Mouse (Mus musculus): ENCODE results near the gene Noc2l. TPM values are rescaled to one million over a fixed set of nuclear protein-coding genes. Genes with fewer than 3 reads are reported as not detected.

The Noc2l gene
- 10 to 100 TPM; 22.1 to 24.5 (median 22.8) TPM for total RNA-seq (2022)

- DNase-seq (ENCODE audit: low spot score) = peak; percentile 86
These were observed at the start of gene Noc2l for GRCm38 (mm10) chr4:156235808-156236533. Gene Noc2l (plus strand): TSS chr4:156236010.

- DNase-seq (ENCODE audit: low spot score) = no peak
These were observed 47.5 kb upstream of the Noc2l start for GRCm38 (mm10) chr4:156188162-156188810.

GRCm38 (mm10) chr4:156188811-156189323 lies 46.9 kb upstream of the Noc2l start:
- DNase-seq (ENCODE audit: low spot score) = no peak

- DNase-seq (ENCODE audit: low spot score) = no peak
These were observed 43.2 kb upstream of the Noc2l start for GRCm38 (mm10) chr4:156192421-156193199.

- DNase-seq (ENCODE audit: low spot score) = no peak
These were observed 42.6 kb upstream of the Noc2l start for GRCm38 (mm10) chr4:156193200-156193590.

GRCm38 (mm10) chr4:156193906-156194305 lies 41.9 kb upstream of the Noc2l start:
- DNase-seq (ENCODE audit: low spot score) = no peak

GRCm38 (mm10) chr4:156194346-156194745 lies 41.5 kb upstream of the Noc2l start:
- no peak for DNase-seq (ENCODE audit: low spot score)

- no peak for DNase-seq (ENCODE audit: low spot score)
These were observed 39.6 kb upstream of the Noc2l start for GRCm38 (mm10) chr4:156195927-156196870.

- DNase-seq (ENCODE audit: low spot score) = no peak
These were observed 38.5 kb upstream of the Noc2l start, which contains the start of gene Agrn for GRCm38 (mm10) chr4:156197131-156197828. Gene Agrn (minus strand): TSS chr4:156197488.

GRCm38 (mm10) chr4:156197829-156198205 lies 38.0 kb upstream of the Noc2l start:
- DNase-seq (ENCODE audit: low spot score) = peak; percentile 86

- peak; percentile 58 for DNase-seq (ENCODE audit: low spot score)
These were observed 35.0 kb upstream of the Noc2l start, which contains the start of gene Isg15 for GRCm38 (mm10) chr4:156200623-156201475. Gene Isg15 (minus strand): TSS chr4:156200818.

GRCm38 (mm10) chr4:156202462-156202893 lies 33.3 kb upstream of the Noc2l start:
- DNase-seq (ENCODE audit: low spot score) = no peak

GRCm38 (mm10) chr4:156203001-156203412 lies 32.8 kb upstream of the Noc2l start, which contains the start of gene AW011738:
Gene AW011738 (plus strand): TSS chr4:156203304.
- DNase-seq (ENCODE audit: low spot score) = peak; percentile 79

- no peak for DNase-seq (ENCODE audit: low spot score)
These were observed 32.2 kb upstream of the Noc2l start for GRCm38 (mm10) chr4:156203413-156204131.

GRCm38 (mm10) chr4:156208872-156209271 lies 26.9 kb upstream of the Noc2l start:
- no peak for DNase-seq (ENCODE audit: low spot score)

GRCm38 (mm10) chr4:156209963-156210635 lies 25.7 kb upstream of the Noc2l start:
- no peak for DNase-seq (ENCODE audit: low spot score)

GRCm38 (mm10) chr4:156213134-156213533 lies 22.7 kb upstream of the Noc2l start:
- DNase-seq (ENCODE audit: low spot score) = no peak

- DNase-seq (ENCODE audit: low spot score) = peak; percentile 80
These were observed 20.2 kb upstream of the Noc2l start, which contains the start of gene Perm1 for GRCm38 (mm10) chr4:156215649-156216048. Gene Perm1 (plus strand): TSS chr4:156215868.

Data from heart, adult 8-10 months (tissue).